In genomic region chr6:122496501-122496900, GRCm38 (mm10) we compare ENCODE assay signal across 9 mouse cellular contexts. TPM values are rescaled to one million over a fixed set of nuclear protein-coding genes. Genes with fewer than 3 reads are reported as not detected.
DNase-seq lines count a peak whose midpoint lies in the region; ATAC-seq lines count a peak whose summit lies in the region.
"Had no signal": no experiment of that assay in that cellular context is flagged by ENCODE, and none has a peak within 500 bp of the region (broad histone marks: within the 10 kb centered on the region; RNA-seq: fewer than 3 reads in every experiment).

No protein-coding gene starts in this region.

- H3K27ac ChIP-seq in kidney, embryonic 15.5 days = 0 out of 2 replicates have a peak overlapping the region, but pooled peaks have one; percentile 88

- no peak for DNase-seq in kidney, adult 18-20 months
- peak; percentile 28 for DNase-seq in ZHBTc4 (ENCODE audit: low read depth, low spot score)
- peak; percentile 59 for DNase-seq in forelimb bud, embryonic 11.5 days (ENCODE audit: low read depth, low spot score)
- DNase-seq in lung, postnatal 10 days = peak; percentile 32
- DNase-seq in spleen, adult 12 weeks (ENCODE audit: low spot score) = no peak
- DNase-seq in left cerebral cortex, adult 8-10 months (ENCODE audit: low spot score in 2 of 2) = no peak
- no peak for DNase-seq in gastrocnemius, postnatal 14 days

- H3K9me3 ChIP-seq in kidney, embryonic 15.5 days (replicated peaks) = no peaks in the 10 kb centered on the region

- no peak for ATAC-seq in kidney, embryonic 15.5 days (replicated peaks; ENCODE audit: low FRiP score)

- H3K36me3 ChIP-seq in kidney, embryonic 15.5 days = no peaks in the 10 kb centered on the region

- no peak overlapping the region for H3K4me3 ChIP-seq in kidney, embryonic 15.5 days (replicated peaks)

- WGBS in kidney, embryonic 15.5 days = 38% methylated on average over 5 of the region's 5 CpGs

- no peak overlapping the region for H3K9ac ChIP-seq in kidney, embryonic 15.5 days

- intact Hi-C loops in gastrocnemius, postnatal 14 days (cut with DNase I; ENCODE audit: low total_unique reads) = loop anchor here (5.0 kb wide), 1 partner anchor 66 kb away; no protein-coding TSS in a partner anchor

- H3K4me2 ChIP-seq in kidney, embryonic 15.5 days = no peak overlapping the region

- no peaks in the 10 kb centered on the region; the same call in 1 of the 2 replicates for H3K27me3 ChIP-seq in kidney, embryonic 15.5 days

- peaks cover 35% of the 10 kb centered on the region for H3K4me1 ChIP-seq in kidney, embryonic 15.5 days

RNA-seq across cellular contexts. Expression of gene Rimklb, which starts 2.1 kb away (rescaled TPM):
- polyA plus RNA-seq in kidney, embryonic 15.5 days (2015; fragmentation: Nextera tagmentation; extraction: Ambion mirVana) = 15.3 and 16.2 TPM in 2 replicates
- 10 to 100 TPM; 59.9 to 73.3 (median 65.8) TPM for total RNA-seq in left cerebral cortex, adult 8-10 months (2022)
- total RNA-seq in gastrocnemius, postnatal 14 days (2021) = 1 to 10 TPM in 1 of 2 experiments, under 1 TPM in 1; 1.00 to 2.4 TPM

RNA-seq across cellular contexts. Expression of gene Mfap5, which starts 9.1 kb away (rescaled TPM):
- polyA plus RNA-seq in kidney, embryonic 15.5 days (2015; fragmentation: Nextera tagmentation; extraction: Ambion mirVana) = 23.4 and 32.8 TPM in 2 replicates
- 1 to 10 TPM in 1 of 4 experiments, not detected in 3; 1.3 TPM for total RNA-seq in left cerebral cortex, adult 8-10 months (2022)
- 100 to 1,000 TPM in 1 of 2 experiments, 10 to 100 TPM in 1; 92.6 to 115 TPM for total RNA-seq in gastrocnemius, postnatal 14 days (2021)

RNA-seq across cellular contexts. Expression of gene Aicda, which starts 57.1 kb away (rescaled TPM):
- not detected in 2 replicates for polyA plus RNA-seq in kidney, embryonic 15.5 days (2015; fragmentation: Nextera tagmentation; extraction: Ambion mirVana)
- total RNA-seq in left cerebral cortex, adult 8-10 months (2022) = not detected
- total RNA-seq in gastrocnemius, postnatal 14 days (2021) = not detected
- polyA plus RNA-seq: liver, embryonic 16.5 days had no signal

Comparison
In these comparisons a context has a peak if more than half of its experiments do, and no peak if none do; other contexts are left out.
1. DNase-seq: peak in ZHBTc4 (single experiment), forelimb bud, embryonic 11.5 days (single experiment) and lung, postnatal 10 days (single experiment); none in kidney, adult 18-20 months (single experiment), spleen, adult 12 weeks (single experiment), left cerebral cortex, adult 8-10 months (0 of 2) and gastrocnemius, postnatal 14 days (single experiment).
2. RNA of gene Rimklb, which starts 2.1 kb away (total RNA-seq): 59.9 to 73.3 TPM in left cerebral cortex, adult 8-10 months; 1.00 to 2.4 TPM in gastrocnemius, postnatal 14 days; every median in the first group is over 10 times any median in the second.
3. RNA of gene Mfap5, which starts 9.1 kb away (total RNA-seq): 92.6 to 115 TPM in gastrocnemius, postnatal 14 days; 1.3 TPM in left cerebral cortex, adult 8-10 months; every median in the first group is over 10 times any median in the second.